Mouse (Mus musculus): ENCODE measurements around the gene Fbxl13.

DNA sequence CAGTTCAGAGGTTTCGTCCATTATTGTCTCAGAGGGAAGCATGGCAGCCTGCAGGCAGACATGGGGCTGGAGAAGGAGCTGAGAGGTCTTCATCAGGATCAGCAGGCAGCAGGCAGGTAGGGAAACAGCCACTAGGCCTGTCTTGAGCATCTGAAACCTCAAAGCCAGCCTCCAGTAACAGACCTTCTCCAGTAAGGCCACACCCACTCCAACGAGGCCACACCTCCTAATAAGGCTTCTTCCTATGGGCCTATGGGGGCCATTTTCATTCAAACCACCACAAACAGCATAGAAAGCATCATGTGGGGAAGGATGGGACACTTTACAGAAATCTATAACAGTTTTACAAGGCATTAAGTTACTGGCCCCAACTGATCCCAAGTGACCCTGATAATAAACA lies 5.3 kb upstream of the Fbxl13 start:
- TF ChIP-seq POLR2A (IDR thresholded peaks at IDR 0.05; ENCODE audit: insufficient read depth, low read length) (no peak), CTCF (IDR thresholded peaks at IDR 0.05; ENCODE audit: low read depth, low read length) (no peak)
